Mouse (Mus musculus) spleen, adult 2 months (tissue): Measurements from ENCODE around the gene Nags.

Experiments
- CTCF ChIP-seq: fragments of 200-500 bp; IDR thresholded peaks from 2 replicates; pipeline ENCODE4 v1.5.1; 2011; ENCODE audit warnings: mild to moderate bottlenecking, inconsistent platforms; ENCODE audit not compliant: insufficient read depth, insufficient read length, insufficient replicate concordance; ENCODE audit errors: extremely low read depth
- POLR2A ChIP-seq: fragments of 200-500 bp; IDR thresholded peaks from 2 replicates; pipeline ENCODE4 v1.6.1; 2011; ENCODE audit warnings: low read depth, low read length, inconsistent platforms

DNA sequence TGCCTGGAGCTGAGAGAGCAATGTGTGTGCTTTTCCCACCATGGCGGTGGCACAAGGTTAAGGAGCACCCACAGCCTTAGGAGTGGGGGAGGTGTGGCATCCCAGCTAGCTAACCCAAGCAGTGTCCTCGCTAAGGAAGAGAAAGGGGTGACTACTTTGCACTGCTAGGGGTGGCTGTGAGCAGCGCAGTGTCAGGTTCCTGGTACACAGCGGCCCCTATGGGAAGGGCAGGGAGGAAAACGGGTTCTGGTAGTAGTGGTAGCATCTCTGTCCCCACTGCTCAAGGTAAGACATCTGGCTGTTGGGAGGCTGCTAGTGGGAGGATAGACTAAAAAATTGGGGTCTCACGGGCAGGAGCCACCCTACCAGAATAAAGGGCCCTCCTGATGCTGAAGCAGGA lies 52.9 kb downstream of the Nags start:
- TF ChIP-seq POLR2A, result no peak
- TF ChIP-seq CTCF, result no peak
